Mouse (Mus musculus) right cerebral cortex, postnatal 10 days (tissue): ENCODE measurements around the gene Ndufc1.
"Not testable (repeated sequence)": the region's sequence is repeated elsewhere in the genome, so short reads cannot be mapped to it uniquely, and the experiment has no call there.

Source experiments
- DNase-seq, 2 experiments: peaks; one replicate each; pipeline ENCODE4 v3.0.0; 2021; ENCODE audit warnings: low spot score in 2 of 2

Ndufc1 gene

DNA sequence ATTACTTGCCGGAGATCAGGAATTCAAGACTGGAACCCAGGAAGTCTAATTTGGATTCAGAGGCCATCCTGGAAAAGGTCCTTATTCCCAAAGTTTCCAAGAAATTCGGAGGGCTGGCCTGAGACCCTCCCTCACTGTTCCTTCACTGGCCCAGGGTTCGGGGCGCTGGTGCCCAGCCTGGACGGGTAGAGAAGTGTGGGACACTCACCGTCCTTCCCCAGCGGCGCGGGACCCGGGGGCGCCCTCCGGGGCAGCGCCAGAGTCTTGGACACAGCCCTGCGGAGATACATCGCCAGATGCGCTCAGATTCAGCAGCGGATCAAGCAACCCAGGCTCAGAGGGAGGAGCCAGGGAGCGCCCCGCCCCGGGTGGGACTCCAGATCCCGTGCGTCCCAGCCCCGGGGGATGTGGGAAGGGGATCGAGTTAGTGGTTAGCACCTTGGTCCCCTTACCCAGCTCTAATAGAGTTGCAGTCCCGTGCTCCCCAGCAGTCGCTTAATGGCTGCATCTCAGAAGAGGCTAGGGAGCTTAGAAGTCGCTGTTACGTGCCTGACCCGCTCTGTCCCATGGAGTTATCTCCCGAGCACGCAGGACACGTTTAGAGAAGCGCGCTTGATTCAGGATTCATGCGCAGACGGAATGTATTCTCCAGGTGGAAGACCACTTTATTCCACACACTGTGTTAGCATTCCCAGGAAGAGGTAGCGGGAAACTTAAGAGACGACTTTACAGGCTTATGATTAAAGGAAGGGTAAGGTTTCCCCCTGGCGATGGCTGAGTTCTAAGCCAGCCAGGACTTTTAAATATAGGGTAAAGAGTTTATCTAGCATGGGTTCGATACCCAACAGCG lies 12.3 kb downstream of the Ndufc1 start, which contains the start of gene Mgarp:
Gene Mgarp (minus strand): TSS at position 520 of the 850 bp plus-strand sequence.
- DNase-seq, result peak in 1 of 2 experiments; percentile 52

DNA sequence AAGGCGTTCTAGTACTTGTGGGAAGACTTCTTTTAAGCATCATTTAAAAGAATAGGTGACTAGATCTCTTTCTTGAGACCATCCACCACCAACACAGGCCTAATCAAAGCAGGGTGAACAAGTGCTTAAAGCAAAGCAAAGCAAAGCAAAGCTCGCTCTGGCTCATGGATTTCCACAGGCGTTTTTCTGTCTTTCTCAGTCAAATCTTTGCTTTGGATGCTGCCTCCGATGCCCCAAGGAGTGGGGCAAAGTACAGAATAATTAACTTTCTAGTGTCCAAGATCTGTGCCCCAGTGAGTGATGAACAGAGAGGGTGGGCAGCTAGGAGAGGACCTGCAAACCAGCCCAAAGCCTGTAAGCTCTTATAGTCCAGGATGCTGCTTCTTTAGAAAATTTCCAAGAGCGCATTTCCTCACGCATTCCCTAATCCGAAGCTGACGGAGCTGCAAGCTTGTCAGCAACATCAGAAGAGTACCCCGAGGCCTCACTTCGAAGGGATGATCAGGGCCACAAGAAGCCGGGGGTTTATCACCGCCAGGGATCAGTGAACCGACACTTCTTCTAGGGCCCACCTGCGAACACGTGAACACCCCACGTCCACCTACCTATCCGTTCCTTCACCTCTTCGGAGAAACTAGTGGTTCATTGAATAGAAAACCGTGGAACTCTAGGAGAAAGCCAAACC lies 13.2 kb downstream of the Ndufc1 start:
- no peak for DNase-seq

DNA sequence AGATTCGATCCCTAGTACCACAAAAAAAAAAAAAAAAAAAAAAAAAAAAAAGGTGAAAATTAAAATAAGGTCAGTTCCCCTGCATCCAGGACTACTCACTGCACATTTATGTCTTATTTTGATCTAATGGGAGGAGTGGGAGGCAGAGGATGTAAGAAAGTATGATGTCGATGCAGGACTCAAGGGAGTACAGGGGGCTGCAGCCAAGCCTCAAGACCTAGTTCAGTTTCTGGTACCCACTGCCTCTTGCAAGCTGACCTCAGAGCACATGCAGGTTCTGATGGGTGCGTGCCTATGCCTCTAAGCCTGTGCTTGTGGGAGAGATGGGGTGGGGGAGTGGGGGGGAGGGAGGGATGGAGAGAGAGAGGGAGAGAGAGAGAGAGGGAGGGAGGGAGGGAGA lies 13.9 kb downstream of the Ndufc1 start:
- no peak for DNase-seq

DNA sequence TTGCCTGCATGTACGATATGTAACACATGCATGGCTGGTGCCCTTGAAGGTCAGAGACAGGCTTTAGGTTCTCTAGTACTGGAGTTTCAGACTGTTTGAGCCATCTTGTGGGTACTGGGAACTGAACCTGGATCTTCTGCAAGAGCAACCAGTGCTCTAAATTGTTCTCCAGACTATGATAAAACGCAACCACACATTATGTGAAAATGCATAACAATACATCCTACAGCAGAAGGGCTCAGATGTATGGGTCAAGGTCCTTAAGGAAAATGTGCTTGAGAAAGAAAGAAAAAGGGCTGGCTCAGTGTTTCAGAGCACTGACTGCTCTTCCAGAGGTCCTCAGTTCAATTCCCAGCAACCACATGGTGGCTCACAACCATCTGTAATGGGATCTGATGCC lies 15.1 kb downstream of the Ndufc1 start:
- DNase-seq, result no peak

DNA sequence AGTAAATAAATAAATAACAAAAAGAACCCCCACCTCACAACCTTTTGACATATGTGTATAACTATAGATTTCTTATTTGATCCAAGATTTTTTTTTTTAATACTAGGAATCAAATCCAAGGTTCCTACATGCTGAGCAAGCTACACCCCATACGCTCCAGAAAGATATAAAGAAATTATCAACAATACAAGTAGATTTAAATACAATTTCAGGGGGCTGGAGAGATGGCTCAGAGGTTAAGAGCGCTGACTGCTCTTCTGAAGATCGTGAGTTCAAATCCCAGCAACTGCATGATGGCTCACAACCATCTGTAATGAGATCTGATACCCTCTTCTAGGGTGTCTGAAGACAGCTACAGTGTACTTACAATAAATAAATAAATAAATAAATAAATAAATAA lies 15.8 kb downstream of the Ndufc1 start:
- DNase-seq, result not testable (repeated sequence)

DNA sequence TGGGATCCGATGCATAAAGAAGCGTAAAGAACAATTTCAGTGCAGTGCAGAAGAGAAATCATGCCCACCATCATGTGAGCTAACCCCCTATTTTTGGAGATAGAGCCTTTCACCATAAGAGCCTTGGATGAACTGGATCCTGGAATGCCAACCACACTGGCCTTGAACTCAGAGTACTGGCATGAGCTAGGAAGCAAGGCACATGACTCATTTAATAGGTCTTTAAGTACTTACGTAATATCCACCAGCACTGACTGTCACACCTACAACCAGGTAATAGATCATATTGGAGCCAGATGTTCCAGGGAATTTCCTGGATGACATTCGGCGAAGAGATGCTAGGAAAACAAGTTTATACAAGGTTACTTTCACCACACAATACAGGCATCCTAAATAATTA lies 17.2 kb downstream of the Ndufc1 start:
- no peak for DNase-seq

DNA sequence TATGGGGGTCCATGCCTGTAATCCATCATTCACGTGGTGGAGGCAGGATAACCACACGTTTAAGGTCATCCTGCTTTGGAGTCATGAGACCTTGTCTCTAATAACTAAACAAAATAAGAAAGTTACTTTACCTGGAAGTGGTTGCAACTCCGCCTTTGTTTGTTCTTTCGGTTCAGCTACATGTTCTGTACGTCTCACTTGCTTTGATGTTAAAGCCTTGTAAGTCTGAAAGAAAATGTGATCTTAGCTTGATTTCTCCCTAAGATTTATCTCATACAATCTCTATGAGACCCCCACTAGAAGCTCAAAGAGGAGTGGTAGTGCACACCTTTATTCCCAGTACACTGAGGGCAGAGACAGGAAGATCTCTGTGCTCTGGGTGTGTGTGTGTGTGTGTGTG lies 17.7 kb downstream of the Ndufc1 start:
- no peak for DNase-seq

DNA sequence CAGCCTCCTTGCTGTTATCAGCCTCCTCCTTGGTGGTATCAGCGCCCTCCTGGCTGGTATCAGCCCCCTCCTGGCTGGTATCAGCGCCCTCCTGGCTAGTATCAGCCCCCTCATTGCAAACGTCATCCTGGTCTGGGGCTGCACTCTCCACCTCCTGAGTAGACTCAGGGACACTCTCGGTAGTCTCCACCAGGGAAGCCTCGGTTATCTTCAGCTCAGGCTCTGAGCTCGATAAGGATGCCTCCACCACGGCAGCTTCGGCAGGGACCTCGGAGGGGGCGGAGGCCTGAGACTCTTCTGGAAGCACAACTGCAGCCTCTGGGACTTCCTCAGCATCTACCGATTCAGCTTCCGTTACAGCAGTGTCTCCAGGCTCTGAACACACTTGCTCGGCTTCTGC lies 19.9 kb downstream of the Ndufc1 start:
- DNase-seq, result no peak

DNA sequence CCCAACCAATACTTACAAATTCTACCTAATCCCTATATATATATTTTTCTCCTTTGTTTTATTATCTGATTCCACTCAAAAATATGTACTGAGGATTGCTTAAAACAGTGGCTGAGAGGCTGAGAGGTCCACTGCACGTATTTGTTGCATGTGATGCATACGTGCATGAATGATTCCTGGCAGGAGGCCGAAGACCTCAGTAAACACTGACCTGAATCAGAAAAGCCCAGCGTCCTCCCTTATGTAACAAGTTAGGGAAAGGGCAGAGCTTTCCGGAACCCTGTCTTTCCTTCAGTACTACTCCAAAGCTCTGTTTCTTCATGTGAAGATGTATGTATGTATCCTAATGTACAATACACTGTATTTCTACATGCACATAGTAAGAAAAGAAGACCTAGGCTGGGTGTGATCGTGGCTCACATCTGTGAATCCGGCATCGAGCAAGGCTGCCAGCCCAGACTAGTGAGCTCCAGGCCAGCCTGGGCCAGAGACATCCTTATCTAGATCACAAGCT lies 20.9 kb downstream of the Ndufc1 start:
- no peak for DNase-seq

DNA sequence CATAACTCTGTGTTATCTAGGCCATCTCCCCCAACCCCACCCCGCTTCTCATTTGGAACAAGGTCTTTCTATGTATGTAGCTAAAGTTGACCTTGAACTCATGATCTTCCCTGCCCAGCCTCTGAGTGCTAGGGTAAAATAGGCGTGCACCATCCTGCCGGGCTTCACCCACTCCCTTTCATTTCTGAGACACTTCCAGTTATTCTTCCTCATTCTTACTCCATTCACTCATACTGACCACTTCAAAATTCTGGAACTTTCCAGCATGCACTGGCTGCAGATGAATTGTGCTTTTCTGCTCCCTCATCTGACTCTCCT lies 21.7 kb downstream of the Ndufc1 start:
- DNase-seq, result no peak

DNA sequence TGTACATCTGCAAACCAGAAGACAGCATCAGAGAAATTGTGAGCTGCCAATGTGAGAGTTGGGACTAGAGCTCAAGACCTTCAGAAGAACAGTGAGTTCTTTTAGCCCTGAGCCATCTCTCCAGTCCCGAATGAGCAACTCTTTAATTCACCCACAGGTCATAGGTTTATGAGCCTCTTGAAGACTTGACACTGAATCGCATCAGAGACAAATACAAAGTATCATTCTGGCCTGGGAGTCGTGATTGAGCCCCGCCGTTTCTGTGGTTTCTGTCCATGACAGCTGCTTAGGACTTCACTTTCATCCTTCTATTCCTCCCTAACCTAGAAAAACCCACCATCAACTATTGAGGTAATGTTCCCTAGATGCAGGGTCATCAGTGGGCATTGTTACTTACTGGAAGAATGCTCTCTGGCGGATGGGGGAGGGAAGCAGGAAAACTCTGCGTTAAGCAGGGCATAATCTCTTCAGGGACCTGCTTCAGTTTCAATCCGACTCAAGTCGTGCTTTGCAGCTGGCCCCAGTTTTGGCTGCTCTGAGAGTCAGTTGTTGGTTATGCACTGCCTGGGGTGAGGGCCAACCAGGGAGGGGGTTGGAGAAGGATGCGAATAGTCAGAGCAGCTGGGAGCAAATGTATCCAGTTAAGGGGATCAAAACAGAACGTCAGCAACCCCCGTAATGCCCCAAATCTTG lies 22.2 kb downstream of the Ndufc1 start:
- DNase-seq, result no peak

DNA sequence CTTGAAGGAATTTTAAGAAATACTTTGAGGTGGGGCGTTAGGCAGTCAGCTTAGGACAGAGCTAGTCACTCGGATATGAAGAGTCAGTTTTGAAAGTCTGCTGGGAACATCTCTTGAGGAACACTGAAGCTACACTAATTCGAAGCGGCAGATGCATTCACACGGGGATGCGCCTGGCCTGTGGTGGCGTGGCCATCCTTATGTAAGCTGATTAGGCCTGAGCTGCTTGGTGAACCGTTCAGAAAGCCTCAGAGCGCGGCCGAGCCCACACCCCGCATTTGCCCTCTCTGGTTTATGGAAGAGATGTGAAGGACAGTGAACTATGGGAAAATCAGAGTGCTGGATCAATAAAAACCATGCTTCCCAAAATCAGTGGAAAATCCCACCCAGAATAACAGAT lies 25.4 kb downstream of the Ndufc1 start:
- no peak for DNase-seq

DNA sequence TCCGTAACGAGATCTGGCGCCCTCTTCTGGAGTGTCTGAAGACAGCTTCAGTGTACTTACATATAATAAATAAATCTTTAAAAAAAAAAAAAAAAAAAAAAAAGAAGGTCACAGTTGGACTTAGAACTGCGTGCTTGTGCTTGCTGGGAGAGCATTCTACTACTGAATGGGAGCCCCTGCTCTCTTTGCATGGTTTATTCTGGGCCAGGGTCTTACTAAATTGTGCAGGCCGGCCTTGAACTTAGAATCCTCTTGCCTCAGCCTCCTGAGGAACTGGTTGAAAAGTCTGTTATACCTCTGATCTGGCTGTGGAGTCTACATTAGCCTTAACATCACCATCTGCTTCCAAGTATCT lies 28.2 kb downstream of the Ndufc1 start:
- no peak for DNase-seq

DNA sequence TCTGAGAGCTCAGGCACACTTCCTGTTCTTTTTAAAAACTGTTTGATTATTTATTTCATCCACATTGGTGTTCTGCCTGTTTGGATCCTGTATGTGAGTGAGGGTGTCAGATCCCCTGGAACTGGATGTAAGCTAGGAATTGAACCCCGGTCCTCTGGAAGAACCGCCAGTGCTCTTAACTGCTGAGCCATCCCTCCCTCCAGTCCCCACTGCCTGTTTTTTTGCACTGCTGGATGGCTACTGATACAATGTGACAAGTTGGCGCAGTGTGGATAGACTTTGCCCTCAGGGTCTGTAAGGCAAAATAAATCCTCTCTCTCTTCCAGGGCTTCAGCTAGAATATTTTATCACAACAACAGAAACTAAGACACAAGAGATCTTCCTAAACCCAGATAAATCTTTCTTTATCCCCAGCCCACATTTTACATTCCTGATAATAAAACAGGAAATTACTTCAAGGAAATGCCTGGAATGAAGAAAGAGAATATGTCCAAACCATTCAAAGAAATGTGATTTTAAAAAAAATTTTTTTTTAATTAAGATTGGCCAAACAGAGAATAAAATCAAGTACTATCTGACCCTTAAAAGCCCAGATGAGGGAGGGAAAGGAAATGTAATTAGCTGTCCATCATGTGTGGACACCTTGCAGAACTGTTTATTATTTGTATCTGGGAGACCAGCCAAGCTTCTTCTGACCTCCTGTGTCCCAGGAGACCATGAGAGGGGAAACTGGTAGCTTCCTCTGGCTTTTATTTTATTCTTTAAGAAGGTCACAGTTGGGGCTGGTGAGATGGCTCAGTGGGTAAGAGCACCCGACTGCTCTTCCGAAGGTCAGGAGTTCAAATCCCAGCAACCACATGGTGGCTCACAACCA lies 28.8 kb downstream of the Ndufc1 start:
- no peak for DNase-seq

DNA sequence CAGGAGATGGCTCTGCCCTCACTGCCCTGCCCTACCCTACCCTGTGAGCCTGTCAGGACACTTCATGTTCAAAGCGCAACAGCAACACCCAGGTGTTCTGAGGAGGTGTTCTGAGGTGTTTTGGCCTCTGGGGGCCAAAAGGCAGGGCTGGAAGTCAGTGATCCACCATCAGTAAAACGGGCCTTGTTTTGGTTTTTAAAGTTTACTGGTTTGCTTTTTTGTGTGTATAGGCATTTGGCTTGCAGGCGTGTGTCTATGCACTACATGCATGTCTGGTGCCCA lies 30.2 kb downstream of the Ndufc1 start:
- DNase-seq, result no peak

DNA sequence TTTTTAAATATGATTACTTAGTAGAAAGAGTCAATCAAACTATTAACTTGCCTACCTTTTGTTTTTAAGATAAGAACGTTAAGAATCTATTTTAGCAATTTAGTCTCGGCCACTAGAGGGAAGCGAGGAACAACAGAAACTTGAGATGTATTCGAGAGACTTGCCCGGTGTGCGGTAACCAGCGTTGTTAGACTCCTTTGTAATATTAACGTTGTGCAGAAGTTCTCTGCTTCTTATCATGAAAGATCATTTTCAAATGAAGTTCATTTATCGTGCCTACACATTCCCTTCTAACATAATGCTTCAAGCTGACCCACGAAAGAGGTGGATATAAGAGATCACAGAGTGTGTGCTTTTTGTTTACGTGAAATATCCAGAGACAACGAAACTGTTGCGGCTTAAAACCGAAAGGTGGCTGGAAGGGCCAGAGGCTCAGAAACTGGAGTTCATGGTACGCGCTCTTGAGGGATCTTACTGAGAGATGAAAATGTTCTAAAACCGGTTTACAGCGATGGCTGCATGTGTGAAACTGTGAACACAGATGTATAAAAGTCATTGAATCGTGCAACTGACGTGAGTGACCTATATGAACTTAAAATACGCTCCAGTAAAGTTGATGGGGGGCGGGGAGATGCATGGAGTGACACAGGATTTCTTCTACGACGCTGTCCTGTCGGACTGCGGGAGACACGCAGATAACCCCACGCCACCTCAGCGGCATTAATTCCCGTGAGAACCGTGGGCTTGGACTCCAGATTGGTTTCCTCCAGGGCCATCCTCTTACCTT lies 30.7 kb downstream of the Ndufc1 start:
- DNase-seq, result no peak

DNA sequence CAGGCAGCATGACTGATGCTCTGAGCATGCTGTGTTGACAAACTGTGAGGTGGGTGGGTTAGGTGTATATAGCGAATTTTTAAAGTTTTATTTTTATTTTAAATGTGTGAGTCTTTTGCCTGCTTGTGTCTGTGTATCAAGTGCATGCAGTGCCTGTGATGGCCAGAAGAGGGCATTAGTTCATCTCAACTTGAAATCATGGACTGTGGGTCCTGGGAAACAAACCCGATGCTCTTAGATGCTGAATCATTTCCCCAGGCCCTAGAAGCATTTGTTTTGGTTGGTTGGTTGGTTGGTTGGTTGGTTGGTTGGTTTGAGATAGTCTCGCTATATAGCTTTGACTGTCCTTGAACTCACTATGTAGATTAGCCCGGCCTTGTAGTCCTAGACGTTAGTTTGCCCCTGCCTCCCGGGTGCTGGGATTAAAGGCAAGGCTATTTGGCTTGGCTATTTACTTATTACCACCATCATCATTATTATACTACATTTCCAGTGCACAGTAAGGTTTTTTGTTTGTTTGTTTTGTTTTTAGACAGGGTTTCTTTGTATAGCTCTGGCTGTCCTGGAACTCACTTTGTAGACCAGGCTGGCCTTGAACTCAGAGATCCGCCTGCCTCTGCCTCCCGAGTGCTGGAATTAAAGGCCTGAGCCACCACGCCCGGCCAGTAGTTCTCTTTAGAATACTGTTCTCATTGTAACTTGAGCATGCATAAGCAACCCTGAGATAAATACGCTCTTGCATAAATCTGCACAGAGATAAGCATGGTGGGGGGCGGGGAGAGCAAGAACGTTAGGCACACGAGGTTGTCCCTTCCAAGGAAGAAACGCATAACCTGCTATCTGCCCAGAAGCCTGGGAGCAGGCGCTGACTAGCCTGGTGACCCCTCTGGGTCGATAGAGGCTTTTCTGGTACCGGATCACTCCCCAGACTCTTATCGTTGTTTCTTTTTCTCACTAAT lies 33.2 kb downstream of the Ndufc1 start:
- peak in 1 of 2 experiments; percentile 53 for DNase-seq

DNA sequence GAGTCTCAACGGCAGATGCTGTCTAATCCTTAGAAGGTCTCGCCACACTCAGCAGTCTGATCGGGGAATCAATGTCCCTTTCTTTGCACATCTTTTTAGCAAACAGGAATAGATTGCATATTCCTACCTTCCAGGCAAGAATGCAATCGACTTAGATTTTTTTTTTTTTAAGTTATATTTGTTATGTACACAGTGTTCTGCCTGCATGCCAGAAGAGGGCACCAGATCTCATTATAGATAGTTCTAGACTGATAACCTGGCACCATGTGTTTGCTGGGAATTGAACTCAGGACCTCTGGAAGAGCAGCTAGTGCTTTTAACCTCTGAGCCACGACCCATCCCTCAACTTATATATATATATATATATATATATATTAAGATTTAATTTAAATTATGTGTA lies 35.2 kb downstream of the Ndufc1 start:
- no peak for DNase-seq

DNA sequence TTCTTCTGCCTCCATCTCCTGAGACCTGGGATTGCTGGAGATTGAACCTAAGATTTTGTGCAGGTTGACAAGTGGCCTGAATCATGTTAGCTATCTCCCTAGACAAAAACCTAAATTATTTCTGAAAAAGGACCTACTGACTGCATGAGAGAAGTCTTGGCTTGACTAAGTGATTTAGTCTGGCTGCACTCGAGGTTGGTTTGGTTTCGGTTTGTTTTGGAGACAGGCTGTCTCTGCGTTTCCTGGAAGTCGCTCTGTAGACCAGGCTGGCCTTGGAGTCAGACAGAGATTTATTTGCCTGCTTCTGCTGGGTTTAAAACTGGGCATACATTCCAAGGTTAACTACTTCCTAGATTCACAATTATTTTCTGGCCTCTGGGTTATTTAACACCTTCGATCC lies 35.9 kb downstream of the Ndufc1 start:
- no peak for DNase-seq

DNA sequence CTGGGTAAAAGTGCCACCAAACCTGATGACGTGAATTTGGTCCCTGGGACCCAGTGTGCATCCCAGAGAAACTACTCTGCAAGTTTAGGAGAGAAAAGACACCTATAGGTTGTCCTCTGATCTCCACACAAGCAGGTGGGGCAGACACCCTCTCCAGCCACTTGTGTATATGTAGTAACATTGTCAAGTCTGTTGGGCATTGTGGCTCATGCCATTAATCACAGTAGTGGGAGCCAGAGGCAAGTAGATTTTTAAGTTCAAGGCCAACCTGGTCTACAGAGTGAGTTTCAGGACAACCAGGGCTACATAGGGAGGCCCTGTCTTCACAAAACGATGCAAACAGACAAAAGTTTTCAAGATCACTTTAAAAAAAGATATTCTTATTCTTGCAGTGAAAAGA lies 37.0 kb downstream of the Ndufc1 start:
- no peak for DNase-seq
